Mouse (Mus musculus): ENCODE results near the gene Tsacc. TPM values are rescaled to one million over a fixed set of nuclear protein-coding genes. Genes with fewer than 3 reads are reported as not detected.
"Not testable (repeated sequence)": the region's sequence is repeated elsewhere in the genome, so short reads cannot be mapped to it uniquely, and the experiment has no call there.

The Tsacc gene
- polyA plus RNA-seq, 1 experiment, result 2.4 TPM

DNA sequence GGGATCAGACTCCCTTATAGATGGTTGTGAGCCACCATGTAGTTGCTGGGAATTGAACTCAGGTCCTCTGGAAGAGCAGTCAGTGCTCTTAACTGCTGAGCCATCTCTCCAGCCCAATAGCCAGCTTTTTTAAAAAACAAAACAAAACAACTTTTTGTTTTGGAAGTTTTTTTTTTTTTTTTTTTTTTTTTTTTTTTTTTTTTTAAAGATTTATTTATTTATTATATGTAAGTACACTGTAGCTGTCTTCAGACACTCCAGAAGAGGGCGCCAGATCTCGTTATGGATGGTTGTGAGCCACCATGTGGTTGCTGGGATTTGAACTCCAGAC is 11.3 kb downstream of the Tsacc start:
- no CpG with 5 or more reads among the region's 2 CpGs for WGBS
- not testable (repeated sequence) for DNase-seq (ENCODE audit: low read depth, low spot score)

DNA sequence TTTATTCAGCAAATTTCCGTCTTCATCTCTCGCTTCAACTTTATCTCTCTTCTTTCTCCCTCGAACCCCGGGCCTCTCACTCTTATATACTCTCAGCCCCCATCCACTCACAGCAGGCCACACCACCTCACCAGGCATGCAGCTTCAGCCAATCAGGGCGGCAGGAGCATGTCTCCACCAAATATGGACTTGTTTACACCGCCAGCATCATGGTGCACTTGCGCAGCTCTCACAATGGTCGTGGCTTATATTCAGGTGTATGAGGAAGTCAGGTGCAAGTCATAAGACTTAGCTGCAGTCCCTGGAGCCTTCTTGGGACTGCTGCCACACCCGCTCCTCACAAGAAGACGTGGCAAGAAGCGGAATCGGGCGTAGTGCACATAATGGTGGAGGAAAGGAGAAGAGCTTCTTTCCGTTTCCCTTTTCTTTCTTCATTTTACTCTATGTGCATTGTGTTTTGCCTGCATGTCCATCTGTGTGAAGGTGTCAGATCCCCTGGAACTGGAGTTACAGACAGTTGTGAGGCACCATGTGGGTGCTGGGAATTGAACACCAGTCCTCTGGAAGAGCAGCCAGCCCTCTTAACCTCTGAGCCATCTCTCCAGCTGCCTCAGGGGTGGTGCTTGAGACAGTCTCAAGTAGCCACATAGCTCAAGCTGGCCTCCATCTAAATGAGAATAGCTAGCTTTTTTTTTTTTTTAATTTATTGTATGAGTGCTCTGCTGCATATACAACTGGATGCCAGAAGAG is 11.8 kb downstream of the Tsacc start:
- WGBS, result 94% methylated on average over 14 of the region's 14 CpGs
- DNase-seq (ENCODE audit: low read depth, low spot score), result not testable (repeated sequence)

DNA sequence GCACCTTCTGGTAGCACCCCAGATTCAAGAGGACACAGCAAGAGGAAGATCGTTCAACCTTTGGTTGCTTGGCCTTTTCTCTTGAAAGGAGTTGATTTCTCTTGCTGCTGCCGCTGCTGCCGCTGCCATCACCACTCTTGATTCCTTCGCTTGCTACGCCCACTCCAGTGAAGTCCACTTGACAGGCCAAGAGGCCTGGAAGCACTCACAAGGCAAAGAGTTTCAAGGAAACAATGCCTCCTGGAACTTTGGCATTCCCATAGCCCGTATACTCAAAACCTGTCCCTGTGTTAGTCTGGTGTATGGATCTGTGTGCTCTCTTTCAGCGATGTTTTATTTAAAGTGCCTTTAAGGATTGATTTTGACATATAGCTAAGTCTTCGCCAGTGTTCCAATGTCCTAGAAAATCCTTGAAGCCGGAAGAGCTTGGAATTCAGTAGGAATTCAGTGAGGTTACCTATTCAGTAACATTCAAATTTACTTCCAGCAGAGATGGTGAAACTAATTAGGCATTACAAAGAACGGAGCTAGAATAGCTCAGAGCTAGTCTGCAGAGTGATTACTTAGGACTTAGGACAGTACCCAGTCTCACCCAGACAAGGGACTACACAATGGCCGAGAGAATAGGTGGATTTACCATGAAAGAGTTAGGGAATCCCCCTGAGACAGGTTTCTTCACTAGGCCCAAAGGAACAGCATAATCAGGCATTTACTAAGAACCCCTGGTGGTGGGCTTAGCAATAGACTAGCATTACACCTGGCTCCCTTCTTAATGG is 15.5 kb downstream of the Tsacc start:
- 80% methylated on average over 11 of the region's 11 CpGs for WGBS
- not testable (repeated sequence) for DNase-seq (ENCODE audit: low read depth, low spot score)

DNA sequence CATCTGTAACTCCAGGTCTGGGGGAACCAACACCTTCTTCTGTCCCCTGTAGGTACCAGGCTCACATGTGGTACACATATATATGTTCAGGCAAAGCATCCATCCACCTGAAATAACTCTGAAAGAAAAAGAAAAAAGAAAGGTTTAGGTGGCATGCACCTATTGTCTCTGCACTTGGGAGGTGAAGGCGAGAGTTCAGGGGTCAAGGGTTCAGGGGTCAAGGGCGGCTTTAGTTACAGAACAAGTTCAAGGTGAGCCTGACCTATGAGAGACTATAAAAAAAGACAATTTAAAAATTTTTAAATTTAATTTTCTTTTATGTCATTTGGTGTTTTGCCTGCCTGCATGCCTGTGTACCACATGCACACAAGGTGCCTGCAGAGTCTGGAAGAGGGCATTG is 16.8 kb downstream of the Tsacc start:
- WGBS, result 90% methylated on average over 2 of the region's 2 CpGs
- DNase-seq (ENCODE audit: low read depth, low spot score), result no peak

DNA sequence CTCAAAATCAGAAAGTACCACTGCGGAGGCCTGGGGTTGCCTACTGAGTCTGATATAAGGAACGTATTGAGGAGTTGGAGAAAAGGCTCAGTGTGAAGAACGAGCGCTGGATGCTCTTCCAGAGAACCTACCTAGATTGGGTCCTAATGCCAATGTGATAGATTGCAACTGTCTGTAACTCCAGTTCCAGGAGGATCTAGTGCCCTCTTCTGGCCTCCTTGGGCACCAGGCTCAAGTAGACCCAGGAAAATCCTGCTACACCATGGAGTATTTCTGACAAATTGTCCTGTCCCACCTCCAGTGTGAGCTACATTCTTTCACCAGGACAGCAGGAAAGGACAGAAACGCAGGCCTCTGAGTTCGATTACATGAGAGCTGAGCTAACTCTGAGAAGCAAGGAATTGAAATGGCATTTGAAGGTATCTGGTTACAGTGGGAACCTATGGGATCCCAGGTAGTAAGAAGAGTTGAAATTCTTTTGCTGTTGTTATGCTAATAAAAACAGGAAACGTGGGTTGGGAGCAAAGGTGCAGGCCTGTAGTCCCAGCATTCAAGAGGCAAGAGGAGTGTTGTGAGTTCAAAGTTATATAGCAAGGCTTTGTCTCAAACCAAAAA is 20.2 kb downstream of the Tsacc start:
- DNase-seq (ENCODE audit: low read depth, low spot score), result no peak
- WGBS, result 41% methylated on average over 7 of the region's 7 CpGs

DNA sequence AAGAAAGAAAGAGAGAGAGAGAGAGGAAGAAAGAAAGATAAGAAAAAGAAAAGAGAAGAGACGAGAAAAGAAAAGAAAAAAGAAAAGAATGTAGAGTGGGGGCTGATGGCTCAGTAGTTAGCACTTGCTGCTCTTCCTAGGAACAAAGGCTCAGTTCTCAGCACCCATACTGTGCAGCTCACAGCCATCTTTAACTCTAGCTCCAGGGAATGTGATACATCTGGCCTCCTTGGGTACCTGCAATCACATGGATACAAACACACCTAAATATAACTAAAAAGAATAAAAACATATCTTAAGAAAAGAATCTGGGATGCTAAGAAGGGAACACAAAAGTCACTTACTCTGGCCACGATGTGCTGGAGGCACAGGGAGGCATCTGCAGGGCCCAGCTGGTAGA is 20.7 kb downstream of the Tsacc start:
- no peak for DNase-seq (ENCODE audit: low read depth, low spot score)
- WGBS, result 87% methylated on average over 2 of the region's 2 CpGs

DNA sequence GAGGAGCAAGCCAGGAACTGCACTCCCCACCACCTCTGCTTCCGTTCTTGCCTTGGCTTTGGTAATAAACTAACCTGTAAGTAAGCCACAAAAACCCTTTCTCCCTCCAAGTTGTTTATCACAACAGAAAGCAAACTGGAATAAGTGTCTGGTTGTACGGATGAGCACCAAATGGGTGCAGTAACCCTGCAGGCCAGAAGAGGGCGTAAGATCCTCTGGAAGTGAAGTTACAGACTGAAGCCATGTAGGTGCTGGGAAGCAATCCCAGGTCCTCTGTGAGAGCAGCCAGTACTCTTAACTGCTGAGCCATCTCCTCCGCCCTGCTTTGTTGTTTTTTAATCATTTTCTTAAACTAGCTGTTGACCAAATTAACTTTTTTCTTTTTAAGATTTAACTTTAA is 22.8 kb downstream of the Tsacc start:
- 95% methylated on average over 4 of the region's 4 CpGs for WGBS
- DNase-seq (ENCODE audit: low read depth, low spot score), result no peak

DNA sequence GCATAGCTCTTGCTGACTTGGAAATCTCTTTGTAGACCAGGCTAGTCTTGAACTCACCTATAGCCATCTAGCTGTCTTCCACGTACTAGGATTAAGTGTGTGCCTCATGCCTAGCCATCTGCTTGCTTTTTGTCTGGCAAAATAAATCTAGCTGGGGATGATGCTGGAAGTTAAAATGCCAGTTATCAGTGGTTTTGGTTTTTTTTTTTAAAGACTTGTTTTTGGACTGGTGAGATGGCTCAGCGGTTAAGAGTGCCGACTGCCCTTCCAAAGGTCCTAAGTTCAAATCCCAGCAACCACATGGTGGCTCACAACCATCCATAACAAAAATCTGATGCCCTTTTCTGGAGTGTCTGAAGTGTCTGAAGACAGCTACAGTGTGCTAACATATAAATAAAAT is 24.9 kb downstream of the Tsacc start:
- DNase-seq (ENCODE audit: low read depth, low spot score), result no peak
- WGBS, result 88% methylated on average over 3 of the region's 3 CpGs

DNA sequence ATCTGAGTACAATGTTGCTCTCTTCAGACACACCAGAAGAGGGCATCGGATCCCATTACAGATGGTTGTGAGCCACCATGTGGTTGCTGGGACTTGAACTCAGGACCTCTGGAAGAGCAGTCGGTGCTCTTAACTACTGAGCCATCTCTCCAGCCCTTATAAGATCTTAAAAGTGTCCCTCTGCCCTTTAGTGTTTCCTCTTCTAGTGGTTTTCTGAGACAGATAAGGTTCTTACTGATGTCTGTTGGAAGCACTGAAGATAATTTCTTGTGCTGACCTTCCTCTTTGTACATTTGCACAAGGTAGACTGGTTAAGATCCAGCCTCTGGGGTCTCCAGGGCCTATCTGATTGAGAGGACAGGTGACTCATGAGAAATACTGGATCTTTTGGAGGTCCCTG is 25.5 kb downstream of the Tsacc start:
- WGBS, result 87% methylated on average over 2 of the region's 2 CpGs
- not testable (repeated sequence) for DNase-seq (ENCODE audit: low read depth, low spot score)

DNA sequence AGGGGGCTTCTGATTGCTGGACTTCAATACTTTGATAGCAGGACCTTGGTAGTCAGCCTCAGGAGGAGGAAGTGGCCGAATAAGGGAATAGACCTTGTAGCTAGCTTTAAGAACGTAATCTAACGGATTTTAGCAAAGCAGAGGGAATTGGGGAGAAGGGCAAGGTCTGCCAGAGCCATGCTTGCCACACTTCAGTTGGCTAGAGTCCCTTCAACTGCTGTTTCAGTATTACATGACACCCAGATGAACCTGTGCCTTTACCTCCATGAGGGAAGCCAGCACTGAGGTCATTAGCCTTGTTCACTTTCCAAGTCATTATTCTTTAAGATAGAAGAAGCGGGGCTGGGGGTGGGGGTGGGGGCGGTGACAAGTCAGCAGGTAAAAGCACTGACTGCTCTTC is 27.8 kb downstream of the Tsacc start:
- WGBS, result 86% methylated on average over 5 of the region's 5 CpGs
- no peak for DNase-seq (ENCODE audit: low read depth, low spot score)

DNA sequence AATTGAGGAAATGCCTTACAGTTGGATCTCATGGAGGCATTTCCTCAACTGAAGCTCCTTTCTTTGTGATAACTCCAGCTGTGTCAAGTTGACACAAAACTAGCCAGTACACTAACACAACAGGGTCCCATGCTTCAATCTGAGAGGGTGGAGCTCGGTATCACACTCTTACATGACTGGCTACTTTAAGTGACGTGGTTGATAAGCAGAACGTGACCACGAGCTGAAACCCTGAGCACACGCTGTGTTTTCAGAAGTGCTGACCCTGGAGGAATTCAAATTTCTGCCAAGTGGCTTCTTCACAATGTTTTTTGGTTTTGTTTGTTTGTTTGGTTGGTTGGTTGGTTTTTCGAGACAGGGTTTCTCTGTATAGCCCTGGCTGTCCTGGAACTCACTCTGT is 28.8 kb downstream of the Tsacc start:
- 75% methylated on average over 6 of the region's 6 CpGs for WGBS
- not testable (repeated sequence) for DNase-seq (ENCODE audit: low read depth, low spot score)

DNA sequence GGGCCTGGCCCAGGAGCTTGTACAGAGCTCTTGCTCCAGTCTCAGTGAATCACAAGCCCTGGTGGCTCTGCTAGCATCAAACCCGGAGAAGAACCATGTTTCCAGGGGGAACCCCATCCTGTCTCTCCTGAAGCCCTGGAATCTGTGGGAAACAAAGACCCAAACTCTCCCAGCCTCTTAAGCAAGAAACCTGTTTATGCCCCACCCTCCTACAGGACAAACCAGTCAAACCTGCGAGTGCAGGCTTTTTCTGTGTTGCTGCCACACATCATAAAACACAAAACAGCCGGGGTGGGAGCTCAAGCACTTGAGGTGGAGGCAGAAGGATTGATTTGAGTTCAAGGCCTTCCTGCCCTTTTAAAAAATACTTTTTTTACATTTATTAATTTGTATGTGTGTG is 34.5 kb downstream of the Tsacc start:
- WGBS, result 23% methylated on average over 3 of the region's 3 CpGs
- no peak for DNase-seq (ENCODE audit: low read depth, low spot score)

DNA sequence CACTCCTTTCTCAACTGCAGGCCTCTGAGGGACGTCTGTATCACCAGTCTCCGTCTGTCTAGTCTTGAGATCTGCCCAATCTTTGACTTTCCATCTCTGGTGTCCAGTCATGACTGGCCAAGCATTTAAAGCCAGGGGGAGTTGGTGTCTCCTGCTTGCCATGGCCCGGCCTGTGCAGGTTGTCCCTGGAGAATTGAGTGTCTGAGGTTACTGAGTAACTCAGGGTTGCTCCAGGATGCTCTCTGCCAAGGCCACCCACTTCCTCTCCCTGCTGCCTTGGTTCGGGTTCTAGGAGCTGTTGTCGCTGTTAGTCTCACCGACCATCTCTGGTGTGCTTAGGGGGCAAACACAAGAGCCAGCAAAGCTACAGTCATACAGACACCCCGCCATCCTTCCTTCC is 40.4 kb downstream of the Tsacc start:
- 64% methylated on average over 7 of the region's 7 CpGs for WGBS
- DNase-seq (ENCODE audit: low read depth, low spot score), result no peak

DNA sequence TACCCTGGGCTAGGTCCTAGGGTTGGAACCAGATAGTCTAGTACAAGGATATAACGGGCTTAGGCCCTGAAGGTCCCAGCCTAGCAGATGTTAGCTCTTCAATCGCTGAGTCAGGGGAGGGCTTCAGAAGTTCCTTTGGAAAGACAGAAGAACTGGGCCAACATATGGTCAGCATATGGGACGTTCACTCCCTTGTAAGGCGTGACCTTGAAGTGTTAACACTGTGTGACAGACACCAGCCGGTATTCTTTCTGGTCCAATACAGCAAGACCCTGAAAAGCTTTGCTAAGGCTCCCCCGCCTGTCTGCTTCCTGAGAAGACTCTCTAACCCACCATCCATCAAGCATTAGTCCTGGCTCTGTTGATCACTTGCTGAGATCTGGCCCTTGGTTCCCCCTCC is 40.8 kb downstream of the Tsacc start:
- DNase-seq (ENCODE audit: low read depth, low spot score), result no peak
- 77% methylated on average over 6 of the region's 6 CpGs for WGBS

DNA sequence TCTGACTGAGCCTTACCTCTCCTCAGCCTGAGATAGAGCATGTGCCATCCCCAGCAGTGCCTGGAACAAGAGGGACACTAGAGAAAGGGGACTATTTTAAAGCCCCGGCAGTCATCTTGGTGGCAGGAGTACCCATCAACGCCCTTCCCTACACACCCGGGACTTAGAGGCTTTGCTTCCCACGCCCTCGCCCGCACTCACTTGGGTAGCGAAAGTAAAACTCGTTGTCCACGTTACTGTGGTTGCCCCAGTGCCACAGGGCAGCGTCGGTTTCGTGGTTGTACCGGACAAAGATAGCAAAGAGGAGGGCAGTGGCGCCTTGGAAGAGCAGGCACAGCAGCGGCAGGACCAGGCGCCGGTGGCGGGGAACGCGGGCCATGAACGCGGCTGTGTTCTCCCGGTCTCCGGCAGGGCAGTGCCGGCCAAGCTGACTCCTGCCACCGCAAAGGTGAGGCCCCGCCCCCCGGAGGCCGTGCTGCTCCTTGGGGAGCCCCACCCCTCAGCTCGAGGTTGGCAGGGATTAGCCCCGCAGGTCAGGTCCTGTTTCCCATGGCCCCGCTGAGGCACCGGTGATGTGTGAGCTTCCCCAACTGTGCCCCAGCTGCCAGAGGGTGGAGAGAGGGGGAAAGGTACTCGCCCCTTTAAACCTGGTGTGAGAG is 42.4 kb downstream of the Tsacc start, which contains the start of gene Rhbg:
Rhbg (minus strand) TSS at position 442 of the 659 bp plus-strand sequence.
- DNase-seq (ENCODE audit: low read depth, low spot score), result peak; percentile 42
- 4% methylated on average over 34 of the region's 34 CpGs for WGBS

DNA sequence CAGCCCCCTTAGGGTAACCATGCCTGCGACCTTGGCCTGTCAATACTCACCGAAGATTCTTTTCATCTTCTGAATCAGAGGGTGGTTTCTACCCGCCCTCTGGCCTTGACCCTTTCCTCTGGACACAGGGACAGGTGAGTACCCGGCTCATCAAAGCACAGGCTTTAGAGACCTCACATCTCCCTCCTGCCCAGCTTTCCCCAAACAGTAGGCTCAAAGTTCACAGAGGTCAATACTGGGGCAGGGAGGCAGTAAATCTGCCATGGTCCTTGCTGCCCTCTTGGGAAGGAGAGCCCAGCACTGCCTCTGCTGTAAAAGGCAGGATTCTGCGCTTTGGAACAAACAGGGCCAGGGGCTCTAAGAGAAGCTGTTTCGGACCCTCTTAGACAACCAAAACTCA is 44.1 kb downstream of the Tsacc start:
- WGBS, result 75% methylated on average over 6 of the region's 6 CpGs
- no peak for DNase-seq (ENCODE audit: low read depth, low spot score)

DNA sequence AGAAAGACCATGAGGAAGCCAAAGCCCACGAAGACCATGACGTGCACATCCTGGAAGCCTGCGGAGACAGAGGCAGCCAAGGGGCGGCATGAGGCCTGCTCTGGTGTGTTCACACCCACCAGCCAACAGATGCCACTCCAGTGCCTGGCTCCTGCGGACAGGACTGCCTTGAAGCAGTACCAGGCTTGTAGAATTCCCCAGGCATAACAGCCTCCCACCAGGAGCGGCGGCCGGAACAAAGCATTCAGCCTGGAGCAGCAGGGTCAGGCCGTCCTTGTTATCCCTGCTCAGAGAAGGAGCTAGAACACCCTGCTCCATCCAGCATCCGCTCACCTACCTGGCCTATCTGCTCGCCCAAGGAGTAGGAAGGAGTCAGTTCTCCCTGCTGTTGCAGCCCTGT is 48.4 kb downstream of the Tsacc start:
- 83% methylated on average over 11 of the region's 11 CpGs for WGBS
- no peak for DNase-seq (ENCODE audit: low read depth, low spot score)

DNA sequence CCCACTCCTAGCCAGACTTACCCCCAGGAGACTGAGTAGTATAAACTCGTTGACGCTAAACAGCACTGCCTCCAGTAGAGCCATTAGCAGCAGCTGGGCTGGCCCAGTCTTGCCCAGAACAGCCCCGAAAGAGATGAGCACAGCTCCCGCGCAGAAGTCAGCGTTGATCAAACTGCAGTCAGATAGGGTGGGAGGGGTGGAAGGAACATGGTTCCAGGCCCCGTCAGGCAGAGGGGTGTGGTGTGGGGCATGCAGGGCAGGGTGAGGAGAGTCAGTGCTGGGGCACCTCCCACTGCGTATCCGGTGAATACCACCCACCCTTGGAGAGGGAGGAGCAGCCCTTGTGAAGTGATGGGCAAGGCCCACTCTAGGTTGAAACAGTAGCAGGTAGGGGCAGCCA is 49.1 kb downstream of the Tsacc start:
- DNase-seq (ENCODE audit: low read depth, low spot score), result no peak
- WGBS, result 54% methylated on average over 9 of the region's 9 CpGs

DNA sequence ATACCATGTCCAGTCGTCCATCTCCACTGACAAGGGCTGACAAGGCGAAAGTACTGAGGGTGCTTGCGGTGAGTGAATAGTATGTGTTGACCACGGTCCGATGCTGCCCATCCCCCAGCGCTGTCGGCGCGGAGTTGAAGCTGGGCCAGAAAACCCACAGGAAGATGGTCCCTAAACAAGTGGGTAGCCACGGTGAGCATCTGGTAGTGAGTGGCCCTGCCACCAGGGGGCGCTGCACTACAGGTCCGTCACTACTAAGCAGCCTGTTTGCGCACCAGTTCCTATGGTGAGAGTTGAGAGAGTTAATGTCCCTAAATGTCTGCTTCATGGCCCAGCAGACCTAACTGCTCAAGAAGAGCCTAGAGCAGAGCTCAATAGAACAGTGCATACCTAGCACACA is 51.0 kb downstream of the Tsacc start:
- WGBS, result 14% methylated on average over 13 of the region's 13 CpGs
- DNase-seq (ENCODE audit: low read depth, low spot score), result no peak

DNA sequence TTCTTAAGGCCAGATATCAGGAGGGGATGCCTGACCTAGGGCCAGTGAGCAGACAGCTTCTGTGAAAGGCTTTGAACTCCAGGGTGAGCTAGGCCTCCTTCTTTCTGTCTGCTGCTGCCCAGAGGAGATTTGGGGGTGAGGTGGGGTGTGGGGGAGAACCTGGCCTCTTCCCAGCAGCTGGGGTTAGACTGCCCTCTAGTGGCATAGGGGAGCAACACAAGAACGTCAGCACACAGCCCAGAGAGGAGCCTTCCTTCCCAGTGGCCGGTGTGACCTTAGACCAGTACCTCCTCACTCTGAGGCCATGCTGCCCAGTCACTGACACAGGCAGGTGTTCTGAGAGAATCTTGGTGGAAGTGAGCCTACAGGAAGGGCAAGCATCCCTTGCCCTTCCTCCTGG is 52.7 kb downstream of the Tsacc start:
- no peak for DNase-seq (ENCODE audit: low read depth, low spot score)
- WGBS, result 15% methylated on average over 2 of the region's 2 CpGs

All from large intestine, adult 2 months (tissue).